Comparison of ENCODE assay signal across 9 mouse cellular contexts in the genomic region with DNA sequence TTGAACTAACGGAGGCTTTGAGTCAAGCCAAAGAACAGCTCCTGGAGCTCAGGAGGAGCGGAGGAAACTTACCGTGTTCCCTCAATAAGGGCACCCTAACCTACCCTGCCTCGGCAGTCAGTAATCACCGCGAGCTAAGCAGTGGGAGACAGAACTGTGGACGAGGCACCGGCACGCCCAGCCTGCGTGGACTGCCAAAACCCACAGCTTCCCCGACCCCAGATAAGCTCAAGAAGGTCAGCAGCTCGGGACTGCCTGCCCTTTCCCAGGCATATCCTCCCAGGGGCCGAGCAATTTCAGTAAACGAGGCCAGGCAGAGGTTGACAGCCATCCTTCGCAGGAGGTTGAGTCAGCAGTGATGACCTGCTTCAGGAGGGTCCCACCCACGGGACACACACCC.
A peak's percentile ranks its signal among the peaks of the same experiment; 100 is the strongest.
DNase-seq lines count a peak whose midpoint lies in the region; ATAC-seq and TF ChIP-seq lines count a peak whose summit lies in the region.
"Had no signal": no experiment of that assay in that cellular context is flagged by ENCODE, and none has a peak within 500 bp of the region (broad histone marks: within the 10 kb centered on the region; RNA-seq: fewer than 3 reads in every experiment).

No protein-coding gene starts in this region.

- DNase-seq in lung, adult 2 months: no peak
- peak; percentile 98 for DNase-seq in heart, adult 11 months
- DNase-seq in lung, postnatal 4 days: peak; percentile 20 to 32
- DNase-seq in left cerebral cortex, postnatal 4 days: no peak
- no peak for DNase-seq in thymus, adult 2 months
- DNase-seq: gastrocnemius, adult 2 months; liver, embryonic 13.5 days had no signal

- no peaks in the 10 kb centered on the region for H3K27me3 ChIP-seq in lung, embryonic 15.5 days
- no peaks in the 10 kb centered on the region for H3K27me3 ChIP-seq in heart, embryonic 15.5 days
- no peaks in the 10 kb centered on the region for H3K27me3 ChIP-seq in thymus, adult 2 months (ENCODE audit: control insufficient read depth, insufficient read depth, low read length)

- H3K36me3 ChIP-seq in lung, embryonic 15.5 days: no peaks in the 10 kb centered on the region
- no peaks in the 10 kb centered on the region for H3K36me3 ChIP-seq in heart, embryonic 15.5 days
- H3K36me3 ChIP-seq in thymus, adult 2 months (ENCODE audit: control insufficient read depth, insufficient read depth, low read length): no peaks in the 10 kb centered on the region
- H3K36me3 ChIP-seq: liver, embryonic 13.5 days had no signal

- no peak for TF ChIP-seq CTCF in lung, adult 2 months (IDR thresholded peaks at IDR 0.05; ENCODE audit: insufficient read depth, low read length)
- TF ChIP-seq CTCF in thymus, adult 2 months (IDR thresholded peaks at IDR 0.05; ENCODE audit: borderline replicate concordance, control insufficient read depth, extremely low read depth, insufficient read depth, low read length, poor library complexity): no peak

- no peaks in the 10 kb centered on the region for H3K9me3 ChIP-seq in lung, embryonic 15.5 days
- no peaks in the 10 kb centered on the region for H3K9me3 ChIP-seq in heart, embryonic 15.5 days (replicated peaks)
- H3K9me3 ChIP-seq: liver, embryonic 13.5 days had no signal

- H3K4me1 ChIP-seq in lung, embryonic 15.5 days: peaks cover 23% of the 10 kb centered on the region
- peaks cover 4% of the 10 kb centered on the region; the same call in 1 of the 2 replicates for H3K4me1 ChIP-seq in lung, adult 2 months (ENCODE audit: control insufficient read depth, insufficient read depth, low read length)
- peaks cover 52% of the 10 kb centered on the region for H3K4me1 ChIP-seq in heart, embryonic 15.5 days (replicated peaks)
- no peaks in the 10 kb centered on the region for H3K4me1 ChIP-seq in thymus, adult 2 months (replicated peaks; ENCODE audit: control insufficient read depth, insufficient read depth, low read length)

- no peak overlapping the region for H3K27ac ChIP-seq in lung, embryonic 15.5 days
- H3K27ac ChIP-seq in heart, embryonic 15.5 days: peak overlapping the region; percentile 39; the same call in 1 of the 2 replicates
- H3K27ac ChIP-seq in thymus, adult 2 months (ENCODE audit: control insufficient read depth, insufficient read depth, low read length): no peak overlapping the region
- H3K27ac ChIP-seq: gastrocnemius, adult 2 months; liver, embryonic 13.5 days had no signal

- 9% methylated on average over 16 of the region's 16 CpGs for WGBS in lung, embryonic 15.5 days
- WGBS in lung, adult 2 months: 22% methylated on average over 16 of the region's 16 CpGs
- WGBS in heart, embryonic 15.5 days: 10% methylated on average over 16 of the region's 16 CpGs
- 68% methylated on average over 16 of the region's 16 CpGs for WGBS in thymus, adult 2 months

- no peak overlapping the region for H3K9ac ChIP-seq in lung, embryonic 15.5 days
- 0 out of 2 replicates have a peak overlapping the region, but pooled peaks have one; percentile 2 for H3K9ac ChIP-seq in heart, embryonic 15.5 days
- H3K9ac ChIP-seq: liver, embryonic 13.5 days had no signal

- ATAC-seq in lung, embryonic 15.5 days (ENCODE audit: borderline replicate concordance, extremely low read depth, low FRiP score, low TSS enrichment): no peak
- 0 out of 2 replicates have a peak, but pooled peaks have one; percentile 12 for ATAC-seq in heart, embryonic 15.5 days (replicated peaks; ENCODE audit: insufficient number of reproducible peaks, insufficient read depth, low FRiP score, low read depth)

- no peak overlapping the region for H3K4me3 ChIP-seq in lung, embryonic 15.5 days
- no peak overlapping the region for H3K4me3 ChIP-seq in lung, adult 2 months (replicated peaks; ENCODE audit: extremely low read depth, low read depth, low read length)
- H3K4me3 ChIP-seq in heart, embryonic 15.5 days: peak overlapping the region; percentile 21; the same call in 1 of the 2 replicates
- no peak overlapping the region for H3K4me3 ChIP-seq in thymus, adult 2 months (ENCODE audit: control insufficient read depth, insufficient read depth, low read length)
- H3K4me3 ChIP-seq: gastrocnemius, adult 2 months; liver, embryonic 13.5 days had no signal

- TF ChIP-seq POLR2A in lung, adult 2 months (IDR thresholded peaks at IDR 0.05; ENCODE audit: borderline replicate concordance, extremely low read depth, low read depth, low read length): no peak
- no peak for TF ChIP-seq POLR2A in thymus, adult 2 months (IDR thresholded peaks at IDR 0.05; ENCODE audit: control insufficient read depth, extremely low read depth, insufficient read depth, low read length, poor library complexity)

- intact Hi-C loops in left cerebral cortex, postnatal 4 days (cut with DNase I): no loop called here

- peak overlapping the region; percentile 38 for H3K4me2 ChIP-seq in lung, embryonic 15.5 days
- peak overlapping the region; percentile 46 for H3K4me2 ChIP-seq in heart, embryonic 15.5 days
- H3K4me2 ChIP-seq: liver, embryonic 13.5 days had no signal

Comparison
In these comparisons a context has a peak if more than half of its experiments do, and no peak if none do; other contexts are left out.
1. DNase-seq: peak in heart, adult 11 months (single experiment) and lung, postnatal 4 days (2 of 2); none in lung, adult 2 months (single experiment), left cerebral cortex, postnatal 4 days (single experiment) and thymus, adult 2 months (single experiment).